Mouse (Mus musculus) ovary, adult 2 months (tissue): Measurements from ENCODE around the gene Narf. TPM values are rescaled to one million over a fixed set of nuclear protein-coding genes. Genes with fewer than 3 reads are reported as not detected.

Experiments
- polyA plus RNA-seq: library from polyadenylated mRNA; depleted of rRNA; stranded (reverse); fragments of >200 nt; gene quantifications from 2 replicates; pipeline ENCODE4 v1.2.3, GENCODE M21; 2012; rRNA removed

The Narf gene
- 22.8 and 30.3 TPM in 2 replicates for polyA plus RNA-seq

DNA sequence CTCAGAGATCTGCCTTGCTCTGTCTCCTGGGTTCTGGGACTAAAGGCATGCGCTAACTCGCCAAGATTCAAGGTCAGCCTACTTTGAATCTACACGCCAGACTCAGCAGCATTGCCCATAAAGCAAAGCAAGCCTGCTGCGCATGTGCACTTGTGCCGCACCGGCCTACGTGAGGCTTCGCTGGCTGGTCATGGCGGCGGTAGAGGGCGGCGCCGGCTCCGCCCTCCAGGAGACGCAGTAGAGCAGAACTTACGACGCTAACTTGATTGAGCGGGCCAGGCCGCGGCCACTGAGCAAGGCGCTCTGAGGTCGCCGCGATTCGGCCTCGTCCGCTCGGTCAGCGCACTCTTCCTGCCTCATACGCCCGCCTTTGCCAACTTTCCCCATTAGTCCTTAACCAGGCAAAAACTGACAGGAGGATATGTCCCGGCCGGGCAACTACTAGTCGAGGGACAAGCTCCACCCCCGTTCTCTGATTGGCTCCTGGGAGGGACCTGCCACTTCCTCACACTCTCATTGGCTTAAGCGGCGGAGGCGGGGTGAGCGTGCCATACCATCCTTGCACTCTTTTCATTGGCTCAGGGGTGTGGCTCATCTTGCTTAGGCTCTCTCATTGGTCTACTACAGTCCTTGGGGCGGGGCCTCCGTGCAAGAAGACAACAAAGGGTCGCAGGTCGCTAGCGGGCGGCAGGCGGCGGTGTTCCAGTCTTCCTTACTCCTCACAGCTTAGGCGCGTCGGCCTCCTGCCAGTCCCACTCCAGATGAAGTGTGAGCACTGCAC lies at the start of gene Narf:
Gene Narf, plus strand, starts transcription at position 690 of the 781 bp plus-strand sequence.

DNA sequence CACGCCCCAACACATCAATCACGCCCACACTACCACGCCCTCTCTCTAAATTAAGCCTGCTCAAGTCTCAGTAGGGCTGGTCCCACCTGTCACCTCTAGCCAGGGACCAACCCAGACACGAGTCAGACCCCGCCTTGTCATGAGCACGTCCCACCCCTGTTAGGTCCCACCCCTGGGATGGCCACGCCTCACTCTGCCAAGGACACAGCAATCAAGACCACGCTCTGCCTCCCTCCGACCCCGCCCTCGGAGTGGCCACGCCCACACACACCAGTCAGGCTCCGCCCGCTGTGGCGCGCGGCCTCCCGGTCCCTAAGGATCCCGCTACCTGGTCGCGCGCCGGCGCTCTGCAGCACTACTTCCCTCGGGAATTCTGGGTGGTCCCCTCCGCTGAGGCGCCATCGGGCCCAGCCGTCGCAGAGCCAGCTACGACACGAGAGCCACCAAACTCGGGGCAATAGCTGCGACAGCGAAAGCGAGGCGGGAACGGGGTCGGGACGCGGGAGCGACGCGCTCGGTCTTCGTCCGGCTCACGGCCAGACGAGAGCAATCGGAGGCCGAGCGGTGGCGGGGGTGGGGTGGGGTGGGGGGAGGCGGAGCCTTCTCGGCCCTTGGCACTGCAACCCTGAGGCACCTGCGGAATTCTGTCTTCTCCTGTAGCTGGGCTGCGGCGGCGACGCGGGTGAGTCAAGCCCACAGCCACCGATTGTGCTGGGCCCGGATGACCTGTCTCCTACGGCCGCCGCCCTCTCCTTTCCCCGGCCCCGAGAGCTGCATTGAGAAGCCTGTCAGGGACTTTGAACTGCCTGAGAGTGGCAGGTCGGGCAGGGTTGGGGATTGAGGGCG lies 32.7 kb upstream of the Narf start, which contains the start of the genes Hexdc and Ogfod3:
Gene Hexdc, plus strand, starts transcription at position 273 of the 846 bp plus-strand sequence.
Gene Ogfod3, minus strand, starts transcription at position 551 of the 846 bp plus-strand sequence.

DNA sequence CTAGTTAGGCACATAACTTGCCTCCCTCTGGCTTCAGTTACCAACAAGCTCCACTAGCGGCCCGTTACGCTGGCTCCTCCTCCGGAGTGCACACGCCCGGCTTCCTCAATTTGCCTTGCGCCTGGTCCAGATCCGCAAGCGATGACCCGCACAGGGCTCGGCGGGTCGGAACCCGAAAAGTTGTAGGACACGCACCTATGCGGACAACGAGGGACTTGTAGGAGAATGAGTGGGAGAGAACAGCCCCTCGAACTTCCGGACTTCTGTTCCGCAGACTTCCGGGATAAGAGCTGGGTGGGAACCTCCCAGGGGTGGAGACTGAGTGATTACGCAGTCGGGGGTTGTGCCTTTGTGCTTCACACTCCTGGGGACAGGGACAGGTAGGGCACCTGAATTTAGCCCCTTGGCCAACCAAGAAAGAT lies 8.0 kb upstream of the Narf start, which contains the start of gene Cybc1:
Gene Cybc1, minus strand, starts transcription at position 305 of the 422 bp plus-strand sequence.

DNA sequence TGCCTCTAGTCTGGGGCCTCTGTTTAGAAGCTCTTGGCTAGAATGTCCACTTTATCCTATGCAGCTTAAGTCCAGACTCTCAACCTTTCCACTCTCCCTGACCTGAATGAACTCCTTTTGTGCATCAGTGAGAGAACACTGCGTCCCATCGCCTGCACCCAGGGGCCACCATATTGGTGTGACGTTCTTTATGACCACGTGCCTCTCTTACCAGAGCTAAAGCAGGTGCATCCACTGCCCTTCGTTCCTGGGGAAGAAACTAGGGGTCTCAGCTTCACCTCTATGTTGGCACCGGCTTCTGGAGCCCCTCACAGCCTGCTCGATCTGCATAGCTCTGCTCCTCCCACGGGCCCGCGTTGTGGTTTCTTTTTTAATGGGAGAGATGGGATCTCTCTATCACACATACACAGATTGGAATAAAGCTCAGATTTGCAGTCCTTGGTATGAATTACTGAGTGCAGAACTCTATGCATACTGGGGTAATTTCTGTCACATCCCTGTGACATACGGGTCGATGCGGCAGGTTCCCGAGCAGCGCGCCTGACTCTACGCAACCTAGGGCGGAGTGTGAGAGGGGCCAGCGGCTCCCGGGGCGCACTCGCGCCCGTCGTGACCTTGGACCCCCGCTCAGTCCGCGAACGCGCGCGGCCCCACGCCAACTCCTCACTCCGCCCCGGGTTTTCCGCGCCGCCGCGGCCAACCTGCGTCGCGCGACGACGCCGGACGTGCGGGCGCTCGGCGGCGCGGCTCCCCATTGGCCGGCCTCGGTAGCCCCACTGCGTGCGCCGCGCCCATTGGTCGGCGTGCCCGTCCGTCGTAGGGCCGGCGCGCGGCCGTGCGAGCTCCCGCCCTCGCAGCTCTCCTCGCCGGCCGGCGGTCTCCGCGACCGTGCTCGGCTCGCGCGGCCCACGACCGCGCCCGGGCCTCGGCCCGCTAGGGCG lies 22.4 kb downstream of the Narf start, which contains the start of gene Foxk2:
Gene Foxk2, plus strand, starts transcription at position 831 of the 941 bp plus-strand sequence.

Other genes starting within 250 kb of the Narf start
- 83.9 and 91.8 TPM in 2 replicates for gene Csnk1d, start 245.9 kb upstream of the Narf start, polyA plus RNA-seq
- 5.7 and 9.2 TPM in 2 replicates for gene Cd7, start 197.8 kb upstream of the Narf start, polyA plus RNA-seq
- 2.3 and 2.4 TPM in 2 replicates for gene Sectm1b, start 173.7 kb upstream of the Narf start, polyA plus RNA-seq
- gene Sectm1a, start 156.0 kb upstream of the Narf start, polyA plus RNA-seq, result 1.7 and 2.5 TPM in 2 replicates
- 0.43 and 0.53 TPM in 2 replicates for gene Tex19.2, start 118.6 kb upstream of the Narf start, polyA plus RNA-seq
- gene Tex19.1, start 91.1 kb upstream of the Narf start, polyA plus RNA-seq, result 1.9 and 2.1 TPM in 2 replicates
- gene Uts2r, start 77.0 kb upstream of the Narf start, polyA plus RNA-seq, result 0.28 TPM in 1 of 2 replicates, not detected in the other
- 41.1 and 43.8 TPM in 2 replicates for gene Hexdc, start 32.8 kb upstream of the Narf start, polyA plus RNA-seq
- gene Ogfod3, start 32.5 kb upstream of the Narf start, polyA plus RNA-seq, result 13.2 and 14.1 TPM in 2 replicates
- gene Cybc1, start 7.9 kb upstream of the Narf start, polyA plus RNA-seq, result 27.0 and 31.8 TPM in 2 replicates
- 91.7 and 98.5 TPM in 2 replicates for gene Foxk2, start 22.7 kb downstream of the Narf start, polyA plus RNA-seq
- gene Wdr45b, start 117.2 kb downstream of the Narf start, polyA plus RNA-seq, result 63.5 and 64.8 TPM in 2 replicates
- gene Rab40b, start 151.0 kb downstream of the Narf start, polyA plus RNA-seq, result 5.3 and 5.5 TPM in 2 replicates
- gene Fn3krp, start 184.1 kb downstream of the Narf start, polyA plus RNA-seq, result 8.0 and 8.7 TPM in 2 replicates
- 2.0 and 3.8 TPM in 2 replicates for gene Fn3k, start 197.7 kb downstream of the Narf start, polyA plus RNA-seq
- 91.7 and 110 TPM in 2 replicates for gene Tbcd, start 214.7 kb downstream of the Narf start, polyA plus RNA-seq